Mouse (Mus musculus) layer of hippocampus, postnatal 36 days (tissue): ENCODE measurements at regions not wholly inside any gene's neighbourhood (a gene's known extent, or its start where the extent isn't known, plus 50 kb on each side); places are given as distances from the start of the nearest gene placed in this dataset.
A peak's percentile ranks its signal among the peaks of the same experiment; 100 is the strongest.

Experiments used
- DNase-seq, 2 experiments: peaks; one replicate each; pipeline ENCODE4 v3.0.0; 2022

GRCm38 (mm10) chr4:9218380-9218779 is 979.5 kb upstream of the Car8 start:
- no peak for DNase-seq

- no peak for DNase-seq
Observed at GRCm38 (mm10) chr4:9208606-9209005, 969.8 kb upstream of the Car8 start.

GRCm38 (mm10) chr4:9200012-9200411 is 961.2 kb upstream of the Car8 start:
- no peak for DNase-seq

GRCm38 (mm10) chr4:9196435-9196834 is 957.6 kb upstream of the Car8 start:
- no peak for DNase-seq

- DNase-seq: no peak
Observed at GRCm38 (mm10) chr4:9193121-9193520, 954.3 kb upstream of the Car8 start.

- no peak for DNase-seq
Observed at GRCm38 (mm10) chr4:9185156-9185875, 946.5 kb upstream of the Car8 start.

- DNase-seq: no peak
Observed at GRCm38 (mm10) chr4:9184451-9185121, 945.7 kb upstream of the Car8 start.

GRCm38 (mm10) chr4:9174365-9174764 is 935.5 kb upstream of the Car8 start:
- DNase-seq: no peak

GRCm38 (mm10) chr4:9162374-9162773 is 923.5 kb upstream of the Car8 start:
- no peak for DNase-seq

GRCm38 (mm10) chr4:9161814-9162133 is 922.9 kb upstream of the Car8 start:
- DNase-seq: no peak

- DNase-seq: no peak
Observed at GRCm38 (mm10) chr4:9161068-9161813, 922.4 kb upstream of the Car8 start.

- no peak for DNase-seq
Observed at GRCm38 (mm10) chr4:9147732-9148131, 908.9 kb upstream of the Car8 start.

- DNase-seq: no peak
Observed at GRCm38 (mm10) chr4:9144226-9145215, 905.7 kb upstream of the Car8 start.

- DNase-seq: no peak
Observed at GRCm38 (mm10) chr4:9143087-9143486, 904.2 kb upstream of the Car8 start.

GRCm38 (mm10) chr4:9141946-9142683 is 903.3 kb upstream of the Car8 start:
- DNase-seq: no peak

GRCm38 (mm10) chr4:9140691-9141090 is 901.9 kb upstream of the Car8 start:
- no peak for DNase-seq

GRCm38 (mm10) chr4:9136657-9137056 is 897.8 kb upstream of the Car8 start:
- no peak for DNase-seq

GRCm38 (mm10) chr4:9136188-9136569 is 897.3 kb upstream of the Car8 start:
- no peak for DNase-seq

GRCm38 (mm10) chr4:9135481-9136187 is 896.8 kb upstream of the Car8 start:
- peak; percentile 94 to 96 for DNase-seq

- no peak for DNase-seq
Observed at GRCm38 (mm10) chr4:9133695-9134094, 894.9 kb upstream of the Car8 start.
